Mouse (Mus musculus) heart, adult 8-10 months (tissue): ENCODE measurements around the gene Ltbr. TPM values are rescaled to one million over a fixed set of nuclear protein-coding genes. Genes with fewer than 3 reads are reported as not detected.
"Not testable (repeated sequence)": the region's sequence is repeated elsewhere in the genome, so short reads cannot be mapped to it uniquely, and the experiment has no call there.

Experiments
- DNase-seq: peaks from one replicate; pipeline ENCODE4 v3.0.0; 2022; ENCODE audit warnings: low spot score
- total RNA-seq, 4 experiments: library from RNA; stranded (reverse); gene quantifications; 2 replicates each; pipeline ENCODE4 v1.2.4; 2022

The Ltbr gene
- total RNA-seq, 4 experiments from 2014 or later: 24.4 to 26.2 (median 25.5) TPM

- DNase-seq: no peak
Measured at GRCm38 (mm10) chr6:125272228-125272785, 41.4 kb downstream of the Ltbr start.

GRCm38 (mm10) chr6:125271455-125272227, 42.0 kb downstream of the Ltbr start:
- DNase-seq: peak; percentile 93

DNA sequence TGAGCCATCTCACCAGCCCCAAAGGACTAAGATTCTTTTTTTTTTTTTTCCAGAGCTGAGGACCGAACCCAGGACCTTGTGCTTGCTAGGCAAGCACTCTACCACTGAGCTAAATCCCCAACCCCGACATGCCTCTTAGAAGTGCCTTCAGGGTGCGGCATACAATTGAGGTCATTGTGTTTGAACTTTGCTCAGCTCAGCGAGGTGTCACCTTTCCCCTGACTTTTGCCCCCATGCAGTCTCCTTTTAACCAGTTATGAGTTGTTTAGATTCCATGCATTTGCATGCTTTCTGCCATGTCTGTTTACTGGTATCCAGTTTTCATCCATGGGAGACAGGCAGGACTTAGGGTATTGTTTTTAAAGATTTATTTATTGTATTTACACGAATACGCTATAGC, 44.9 kb downstream of the Ltbr start:
- DNase-seq: no peak

DNA sequence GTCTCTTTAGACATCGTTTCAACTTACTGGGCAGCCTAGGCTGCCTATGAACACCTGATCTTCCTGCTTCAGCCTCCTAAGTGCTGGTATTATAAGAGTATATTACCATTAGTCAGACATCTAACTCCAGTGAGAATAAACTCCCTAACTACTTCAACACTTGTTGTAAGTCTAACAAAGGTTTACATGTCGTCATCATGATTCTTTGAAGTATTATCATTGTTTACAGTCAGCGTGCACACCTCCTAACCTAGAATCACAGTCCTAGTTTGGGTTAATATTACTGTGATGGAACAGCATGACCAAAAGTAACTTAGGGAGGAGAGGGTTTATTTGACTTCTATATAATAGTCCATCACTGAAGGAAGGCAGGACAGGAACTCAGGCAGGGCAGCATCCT, 46.2 kb downstream of the Ltbr start:
- no peak for DNase-seq

DNA sequence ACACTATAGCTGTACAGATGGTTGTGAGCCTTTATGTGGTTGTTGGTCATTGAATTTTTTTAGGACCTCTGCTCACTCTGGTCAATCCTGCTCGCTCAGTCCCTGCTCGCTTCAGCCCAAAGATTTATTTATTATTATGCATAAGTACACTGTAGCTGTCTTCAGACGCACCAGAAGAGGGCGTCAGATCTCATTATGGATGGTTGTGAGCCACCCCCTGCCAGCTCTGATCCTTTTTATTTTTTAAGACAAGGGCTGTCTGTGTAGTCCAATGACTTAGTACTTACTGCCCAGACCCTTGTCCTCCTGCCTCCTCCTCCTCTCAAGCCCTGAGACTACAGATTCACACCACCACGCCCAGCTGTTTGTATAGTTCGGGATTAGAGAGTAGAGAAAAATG, 47.1 kb downstream of the Ltbr start:
- not testable (repeated sequence) for DNase-seq

GRCm38 (mm10) chr6:125266091-125266490, 47.6 kb downstream of the Ltbr start:
- DNase-seq: no peak

DNA sequence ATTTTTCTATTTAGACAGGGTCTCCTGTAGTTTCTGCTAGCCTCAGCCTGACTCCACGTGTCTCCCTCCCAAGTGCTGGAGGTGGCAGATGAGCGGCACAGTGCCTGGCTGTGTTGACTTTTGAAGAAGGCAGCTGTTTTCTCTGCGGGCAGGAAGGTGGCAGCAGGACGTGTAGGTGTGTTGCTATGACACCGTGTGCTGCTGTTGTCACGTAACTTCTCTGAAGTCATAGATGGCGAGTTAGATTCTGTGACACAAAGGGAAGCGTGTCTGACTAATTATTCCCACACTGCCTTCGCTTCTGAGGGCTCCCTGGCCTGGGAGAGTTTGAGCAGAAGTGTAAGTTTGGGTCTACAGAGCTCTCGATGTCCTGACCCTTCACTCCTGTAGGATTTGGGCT, 48.4 kb downstream of the Ltbr start:
- DNase-seq: no peak

DNA sequence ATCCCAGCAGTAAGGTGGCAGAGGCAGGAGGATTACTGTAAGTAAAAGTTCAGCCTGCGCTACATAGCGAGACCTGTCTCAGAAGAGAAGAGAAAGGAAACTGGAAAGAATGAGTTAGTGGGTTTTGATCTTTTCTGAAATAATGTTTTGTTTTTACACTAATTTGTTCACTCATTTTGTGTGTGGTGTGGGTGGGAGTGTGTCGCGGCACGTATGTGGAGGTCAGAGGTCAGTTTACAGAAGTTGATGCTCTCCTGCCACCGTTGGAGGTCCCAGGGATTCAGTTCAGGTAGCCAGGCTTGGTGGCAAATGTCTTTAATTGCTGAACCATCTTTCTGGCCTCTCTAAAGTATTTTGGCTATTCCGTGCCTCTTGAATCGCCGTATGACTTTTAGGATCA, 49.5 kb downstream of the Ltbr start:
- DNase-seq: no peak

DNA sequence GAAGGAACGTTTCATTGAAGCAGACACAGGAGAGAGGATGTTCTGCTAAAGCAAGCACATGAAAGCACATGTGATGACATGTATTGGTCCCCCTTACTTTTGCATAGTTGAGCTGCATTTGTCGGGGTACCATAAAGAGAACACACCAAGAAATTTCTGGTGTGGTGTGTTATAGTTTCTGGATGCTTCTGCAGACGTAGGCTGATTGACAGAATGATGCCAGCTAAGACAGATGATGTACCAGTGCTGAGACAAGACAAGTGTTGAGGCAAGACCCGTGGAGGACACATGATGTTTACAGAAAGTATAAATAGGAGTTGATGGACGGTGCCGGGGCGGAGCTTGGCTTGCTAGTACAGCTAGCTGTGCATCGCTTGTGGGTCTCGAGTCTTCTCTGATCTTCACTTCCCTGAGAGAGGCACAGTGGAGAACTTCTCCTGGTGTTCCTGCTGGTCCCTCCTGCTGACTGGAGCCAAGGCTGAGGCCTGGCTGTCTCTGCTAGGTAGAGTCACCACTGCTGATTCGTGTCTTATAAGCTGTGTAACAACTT, 53.6 kb downstream of the Ltbr start:
- DNase-seq: no peak

Other genes starting within 250 kb of the Ltbr start
- gene Lpar5, start 246.0 kb downstream of the Ltbr start, total RNA-seq: 1 to 10 TPM in 1 of 4 experiments, not detected in 3; 1.6 TPM
- gene Chd4, start 217.9 kb downstream of the Ltbr start, total RNA-seq: 100 to 1,000 TPM; 100 to 126 (median 113) TPM
- gene Nop2, start 182.0 kb downstream of the Ltbr start, total RNA-seq: 10 to 100 TPM; 16.5 to 21.5 (median 20.3) TPM
- gene Iffo1, start 168.6 kb downstream of the Ltbr start, total RNA-seq: 10 to 100 TPM in 2 of 4 experiments, 1 to 10 TPM in 2; 5.2 to 11.9 (median 9.4) TPM
- 1,000 to 10,000 TPM; 4,410 to 5,784 (median 5,238) TPM for gene Gapdh, start 147.4 kb downstream of the Ltbr start, total RNA-seq
- 10 to 100 TPM; 14.3 to 18.7 (median 15.6) TPM for gene Ncapd2, start 122.2 kb downstream of the Ltbr start, total RNA-seq
- 100 to 1,000 TPM; 313 to 324 (median 318) TPM for gene Mrpl51, start 122.1 kb downstream of the Ltbr start, total RNA-seq
- gene Vamp1, start 98.3 kb downstream of the Ltbr start, total RNA-seq: 1 to 10 TPM; 5.2 to 7.7 (median 6.5) TPM
- 1 to 10 TPM; 4.8 to 5.8 (median 5.4) TPM for gene Tapbpl, start 82.0 kb downstream of the Ltbr start, total RNA-seq
- gene Cd27, start 76.9 kb downstream of the Ltbr start, total RNA-seq: under 1 TPM in 3 of 4 experiments, not detected in 1; 0.22 to 0.84 (median 0.43) TPM
- not detected for gene Tuba3a, start 27.8 kb downstream of the Ltbr start, total RNA-seq
- gene Scnn1a, start 6.8 kb upstream of the Ltbr start, total RNA-seq: under 1 TPM; 0.46 to 0.80 (median 0.58) TPM
- gene Tnfrsf1a, start 35.5 kb upstream of the Ltbr start, total RNA-seq: 10 to 100 TPM; 50.4 to 54.8 (median 52.8) TPM
- under 1 TPM in 2 of 4 experiments, not detected in 2; 0.06 to 0.09 TPM for gene Plekhg6, start 66.9 kb upstream of the Ltbr start, total RNA-seq
- gene Cd9, start 180.9 kb upstream of the Ltbr start, total RNA-seq: 10 to 100 TPM; 39.4 to 57.8 (median 46.4) TPM
- gene Vwf, start 232.9 kb upstream of the Ltbr start, total RNA-seq: 100 to 1,000 TPM in 2 of 4 experiments, 10 to 100 TPM in 2; 82.6 to 137 (median 104) TPM